24 mouse cellular contexts compared by ENCODE assay signal in genomic region chr12:38397754-38398312, GRCm38 (mm10).
DNase-seq lines count a peak whose midpoint lies in the region; ATAC-seq lines count a peak whose summit lies in the region.
"Had no signal": no experiment of that assay in that cellular context is flagged by ENCODE, and none has a peak within 500 bp of the region (broad histone marks: within the 10 kb centered on the region; RNA-seq: fewer than 3 reads in every experiment).

No protein-coding gene starts in this region.

- H3K4me3 ChIP-seq in forebrain, embryonic 12.5 days (replicated peaks): no peak overlapping the region
- no peak overlapping the region for H3K4me3 ChIP-seq in forebrain, embryonic 11.5 days (ENCODE audit: low read depth, low read length)
- H3K4me3 ChIP-seq in midbrain, embryonic 13.5 days (replicated peaks): no peak overlapping the region
- H3K4me3 ChIP-seq in midbrain, embryonic 16.5 days (ENCODE audit: low read depth, low read length): no peak overlapping the region
- H3K4me3 ChIP-seq in forebrain, embryonic 16.5 days (replicated peaks; ENCODE audit: low read length): no peak overlapping the region
- H3K4me3 ChIP-seq: embryonic facial prominence, embryonic 13.5 days; erythroblast, embryonic 14.5 days; heart, embryonic 10.5 days; kidney, embryonic 15.5 days; left cerebral cortex, adult 2 months; liver, embryonic 13.5 days; stomach, embryonic 15.5 days had no signal

- H3K27ac ChIP-seq in forebrain, embryonic 12.5 days: no peak overlapping the region
- H3K27ac ChIP-seq in forebrain, embryonic 11.5 days (ENCODE audit: low read depth, low read length): no peak overlapping the region
- H3K27ac ChIP-seq in midbrain, embryonic 13.5 days: no peak overlapping the region
- H3K27ac ChIP-seq in midbrain, embryonic 16.5 days (ENCODE audit: low read length): no peak overlapping the region
- H3K27ac ChIP-seq in forebrain, embryonic 16.5 days (ENCODE audit: low read length): no peak overlapping the region
- H3K27ac ChIP-seq: embryonic facial prominence, embryonic 13.5 days; heart, embryonic 10.5 days; kidney, embryonic 15.5 days; left cerebral cortex, adult 2 months; liver, embryonic 13.5 days; stomach, embryonic 15.5 days had no signal

- WGBS in forebrain, embryonic 12.5 days: 48% methylated on average over 14 of the region's 14 CpGs
- WGBS in forebrain, embryonic 11.5 days: 52% methylated on average over 14 of the region's 14 CpGs
- WGBS in midbrain, embryonic 13.5 days: 50% methylated on average over 14 of the region's 14 CpGs
- 47% methylated on average over 14 of the region's 14 CpGs for WGBS in midbrain, embryonic 16.5 days
- 37% methylated on average over 14 of the region's 14 CpGs for WGBS in forebrain, embryonic 16.5 days

- H3K9me3 ChIP-seq in forebrain, embryonic 12.5 days: no peaks in the 10 kb centered on the region
- no peaks in the 10 kb centered on the region for H3K9me3 ChIP-seq in forebrain, embryonic 11.5 days (ENCODE audit: control insufficient read depth, low read length)
- H3K9me3 ChIP-seq in midbrain, embryonic 13.5 days: no peaks in the 10 kb centered on the region
- no peaks in the 10 kb centered on the region for H3K9me3 ChIP-seq in midbrain, embryonic 16.5 days (replicated peaks; ENCODE audit: control insufficient read depth, low read length, poor library complexity, severe bottlenecking)
- H3K9me3 ChIP-seq in forebrain, embryonic 16.5 days (ENCODE audit: control insufficient read depth, low read length): no peaks in the 10 kb centered on the region
- H3K9me3 ChIP-seq: embryonic facial prominence, embryonic 13.5 days; heart, embryonic 10.5 days; kidney, embryonic 15.5 days; liver, embryonic 13.5 days; stomach, embryonic 15.5 days had no signal

- no peak overlapping the region for H3K4me2 ChIP-seq in forebrain, embryonic 12.5 days
- no peak overlapping the region for H3K4me2 ChIP-seq in forebrain, embryonic 11.5 days (ENCODE audit: low read depth, low read length, severe bottlenecking)
- no peak overlapping the region for H3K4me2 ChIP-seq in midbrain, embryonic 13.5 days (replicated peaks)
- no peak overlapping the region for H3K4me2 ChIP-seq in midbrain, embryonic 16.5 days (ENCODE audit: low read length)
- H3K4me2 ChIP-seq in forebrain, embryonic 16.5 days (ENCODE audit: low read length): no peak overlapping the region
- H3K4me2 ChIP-seq: embryonic facial prominence, embryonic 13.5 days; kidney, embryonic 15.5 days; liver, embryonic 13.5 days; stomach, embryonic 15.5 days had no signal

- ATAC-seq in forebrain, embryonic 12.5 days (ENCODE audit: low FRiP score): peak; percentile 44; the same call in 1 of the 2 replicates
- no peak; the same call in 1 of the 2 replicates for ATAC-seq in forebrain, embryonic 11.5 days (replicated peaks; ENCODE audit: low FRiP score)
- peak; percentile 65; the same call in 1 of the 2 replicates for ATAC-seq in midbrain, embryonic 13.5 days
- ATAC-seq in midbrain, embryonic 16.5 days: no peak
- peak; percentile 52 for ATAC-seq in forebrain, embryonic 16.5 days
- ATAC-seq: CD4-positive, CD25-positive, alpha-beta regulatory T cell, adult 4 months; intestine, postnatal 0 days had no signal

- H3K4me1 ChIP-seq in forebrain, embryonic 12.5 days: peaks cover 4% of the 10 kb centered on the region; the same call in 1 of the 2 replicates
- no peaks in the 10 kb centered on the region for H3K4me1 ChIP-seq in forebrain, embryonic 11.5 days (replicated peaks; ENCODE audit: control insufficient read depth, insufficient read depth, low read length)
- 0 out of 2 replicates have a peak, but pooled peaks cover 4% of the 10 kb centered on the region for H3K4me1 ChIP-seq in midbrain, embryonic 13.5 days (replicated peaks)
- H3K4me1 ChIP-seq in midbrain, embryonic 16.5 days (ENCODE audit: control insufficient read depth, insufficient read depth, low read length): no peaks in the 10 kb centered on the region
- 0 out of 2 replicates have a peak, but pooled peaks cover 2% of the 10 kb centered on the region for H3K4me1 ChIP-seq in forebrain, embryonic 16.5 days (replicated peaks; ENCODE audit: control insufficient read depth, insufficient read depth, low read length)
- H3K4me1 ChIP-seq: embryonic facial prominence, embryonic 13.5 days; heart, embryonic 10.5 days; liver, embryonic 13.5 days; stomach, embryonic 15.5 days had no signal

- H3K36me3 ChIP-seq in forebrain, embryonic 12.5 days (replicated peaks): no peaks in the 10 kb centered on the region
- H3K36me3 ChIP-seq in forebrain, embryonic 11.5 days (ENCODE audit: control insufficient read depth, insufficient read depth, low read length): no peaks in the 10 kb centered on the region
- H3K36me3 ChIP-seq in midbrain, embryonic 13.5 days: no peaks in the 10 kb centered on the region
- no peaks in the 10 kb centered on the region for H3K36me3 ChIP-seq in midbrain, embryonic 16.5 days (ENCODE audit: control insufficient read depth, insufficient read depth, low read length)
- H3K36me3 ChIP-seq in forebrain, embryonic 16.5 days (ENCODE audit: control insufficient read depth, insufficient read depth): no peaks in the 10 kb centered on the region
- H3K36me3 ChIP-seq: embryonic facial prominence, embryonic 13.5 days; heart, embryonic 10.5 days; kidney, embryonic 15.5 days; liver, embryonic 13.5 days; stomach, embryonic 15.5 days had no signal

- H3K9ac ChIP-seq in forebrain, embryonic 12.5 days: no peak overlapping the region
- H3K9ac ChIP-seq in forebrain, embryonic 11.5 days (ENCODE audit: low read length): no peak overlapping the region
- H3K9ac ChIP-seq in midbrain, embryonic 13.5 days (replicated peaks): no peak overlapping the region
- no peak overlapping the region for H3K9ac ChIP-seq in midbrain, embryonic 16.5 days (ENCODE audit: low read depth, low read length)
- H3K9ac ChIP-seq in forebrain, embryonic 16.5 days (replicated peaks; ENCODE audit: low read depth, low read length): no peak overlapping the region
- H3K9ac ChIP-seq: embryonic facial prominence, embryonic 13.5 days; kidney, embryonic 15.5 days; liver, embryonic 13.5 days; stomach, embryonic 15.5 days had no signal

- no peak for DNase-seq in forebrain, embryonic 11.5 days (ENCODE audit: low spot score)
- DNase-seq in thymus, postnatal 36 days: no peak
- no peak for DNase-seq in heart, adult 11 months
- DNase-seq: adrenal gland, postnatal 25 days; cerebellum, adult 11-12 months; cerebellum, postnatal 14 days; heart, postnatal 4 days; kidney, postnatal 4 days; liver, embryonic 13.5 days; lung, adult 2 months; lung, postnatal 14 days; thymus, adult 18-20 months had no signal

- no peaks in the 10 kb centered on the region for H3K27me3 ChIP-seq in forebrain, embryonic 12.5 days
- no peaks in the 10 kb centered on the region for H3K27me3 ChIP-seq in forebrain, embryonic 11.5 days (ENCODE audit: control insufficient read depth, insufficient read depth, low read length)
- H3K27me3 ChIP-seq in midbrain, embryonic 13.5 days: no peaks in the 10 kb centered on the region
- no peaks in the 10 kb centered on the region for H3K27me3 ChIP-seq in midbrain, embryonic 16.5 days (ENCODE audit: control insufficient read depth, insufficient read depth, low read depth, low read length)
- H3K27me3 ChIP-seq in forebrain, embryonic 16.5 days (replicated peaks; ENCODE audit: control insufficient read depth, insufficient read depth, low read length): no peaks in the 10 kb centered on the region
- H3K27me3 ChIP-seq: embryonic facial prominence, embryonic 13.5 days; kidney, embryonic 15.5 days; liver, embryonic 13.5 days; stomach, embryonic 15.5 days had no signal

Comparison
In these comparisons a context has a peak if more than half of its experiments do, and no peak if none do; other contexts are left out.
1. ATAC-seq: peak in forebrain, embryonic 12.5 days (single experiment), midbrain, embryonic 13.5 days (single experiment) and forebrain, embryonic 16.5 days (single experiment); none in forebrain, embryonic 11.5 days (single experiment) and midbrain, embryonic 16.5 days (single experiment).